ENCODE assay signal across 26 mouse cellular contexts in genomic region chr13:32926661-32927060, GRCm38 (mm10). TPM values are rescaled to one million over a fixed set of nuclear protein-coding genes. Genes with fewer than 3 reads are reported as not detected.
DNase-seq lines count a peak whose midpoint lies in the region; ATAC-seq and TF ChIP-seq lines count a peak whose summit lies in the region.
"Had no signal": no experiment of that assay in that cellular context is flagged by ENCODE, and none has a peak within 500 bp of the region (broad histone marks: within the 10 kb centered on the region; RNA-seq: fewer than 3 reads in every experiment).

No protein-coding gene starts in this region.

- no peak for ATAC-seq in heart, embryonic 12.5 days (ENCODE audit: insufficient number of reproducible peaks, low FRiP score)
- no peak for ATAC-seq in heart, embryonic 11.5 days (replicated peaks; ENCODE audit: insufficient number of reproducible peaks, low FRiP score, low TSS enrichment)
- no peak for ATAC-seq in kidney, embryonic 14.5 days (ENCODE audit: low FRiP score, low TSS enrichment)
- ATAC-seq in lung, postnatal 0 days = no peak
- ATAC-seq: forebrain, embryonic 16.5 days; intestine, embryonic 15.5 days; midbrain, embryonic 16.5 days had no signal

- intact Hi-C loops in gastrocnemius, adult 2 months (cut with DNase I) = no loop called here

- H3K9ac ChIP-seq in heart, embryonic 12.5 days = no peak overlapping the region
- no peak overlapping the region for H3K9ac ChIP-seq in heart, embryonic 11.5 days (ENCODE audit: low read depth, low read length)
- H3K9ac ChIP-seq in kidney, embryonic 14.5 days (ENCODE audit: low read depth, low read length) = no peak overlapping the region
- H3K9ac ChIP-seq in lung, postnatal 0 days (replicated peaks; ENCODE audit: low read depth) = no peak overlapping the region
- H3K9ac ChIP-seq: hindbrain, embryonic 15.5 days; intestine, embryonic 15.5 days had no signal

- H3K4me3 ChIP-seq in heart, embryonic 12.5 days = no peak overlapping the region
- no peak overlapping the region for H3K4me3 ChIP-seq in heart, embryonic 11.5 days (ENCODE audit: low read depth, low read length)
- no peak overlapping the region for H3K4me3 ChIP-seq in kidney, embryonic 14.5 days (ENCODE audit: low read length)
- no peak overlapping the region for H3K4me3 ChIP-seq in lung, postnatal 0 days (ENCODE audit: low read depth, low read length)
- no peak overlapping the region for H3K4me3 ChIP-seq in gastrocnemius, adult 2 months
- H3K4me3 ChIP-seq: hindbrain, embryonic 15.5 days; intestine, embryonic 15.5 days had no signal

- no peak for TF ChIP-seq CTCF in lung, postnatal 0 days (IDR thresholded peaks at IDR 0.05)
- TF ChIP-seq CTCF in gastrocnemius, adult 2 months (IDR thresholded peaks at IDR 0.05) = no peak

- peak overlapping the region; percentile 67 for H3K27ac ChIP-seq in heart, embryonic 12.5 days (ENCODE audit: poor library complexity, severe bottlenecking)
- H3K27ac ChIP-seq in heart, embryonic 11.5 days (ENCODE audit: low read depth, low read length) = no peak overlapping the region
- H3K27ac ChIP-seq in kidney, embryonic 14.5 days (ENCODE audit: low read depth, low read length) = peak overlapping the region; percentile 9; the same call in 1 of the 2 replicates
- peak overlapping the region; percentile 68 for H3K27ac ChIP-seq in lung, postnatal 0 days (ENCODE audit: low read length)
- no peak overlapping the region; the same call in 1 of the 2 replicates for H3K27ac ChIP-seq in gastrocnemius, adult 2 months
- H3K27ac ChIP-seq: hindbrain, embryonic 15.5 days; intestine, embryonic 15.5 days had no signal

- 36% methylated on average over 2 of the region's 2 CpGs for WGBS in heart, embryonic 12.5 days
- 45% methylated on average over 2 of the region's 2 CpGs for WGBS in heart, embryonic 11.5 days (ENCODE audit: insufficient replicate concordance)
- 89% methylated on average over 2 of the region's 2 CpGs for WGBS in kidney, embryonic 14.5 days
- WGBS in lung, postnatal 0 days = 51% methylated on average over 2 of the region's 2 CpGs

- H3K36me3 ChIP-seq in heart, embryonic 12.5 days = no peaks in the 10 kb centered on the region
- H3K36me3 ChIP-seq in heart, embryonic 11.5 days (ENCODE audit: control insufficient read depth, insufficient read depth, low read length) = no peaks in the 10 kb centered on the region
- no peaks in the 10 kb centered on the region for H3K36me3 ChIP-seq in kidney, embryonic 14.5 days (ENCODE audit: control insufficient read depth, insufficient read depth, low read length)
- no peaks in the 10 kb centered on the region for H3K36me3 ChIP-seq in lung, postnatal 0 days (ENCODE audit: insufficient read depth, low read length)
- H3K36me3 ChIP-seq: hindbrain, embryonic 15.5 days; intestine, embryonic 15.5 days had no signal

- no peak overlapping the region for H3K4me2 ChIP-seq in heart, embryonic 12.5 days
- no peak overlapping the region for H3K4me2 ChIP-seq in heart, embryonic 11.5 days
- H3K4me2 ChIP-seq in kidney, embryonic 14.5 days (replicated peaks; ENCODE audit: low read depth, low read length) = no peak overlapping the region
- no peak overlapping the region for H3K4me2 ChIP-seq in lung, postnatal 0 days (replicated peaks; ENCODE audit: low read depth, low read length)
- H3K4me2 ChIP-seq: hindbrain, embryonic 15.5 days; intestine, embryonic 15.5 days; liver, embryonic 11.5 days had no signal

- H3K4me1 ChIP-seq in heart, embryonic 12.5 days (replicated peaks) = peaks cover 36% of the 10 kb centered on the region
- peaks cover 24% of the 10 kb centered on the region for H3K4me1 ChIP-seq in heart, embryonic 11.5 days (ENCODE audit: control insufficient read depth, insufficient read depth, low read length)
- peaks cover 12% of the 10 kb centered on the region; the same call in 1 of the 2 replicates for H3K4me1 ChIP-seq in kidney, embryonic 14.5 days (ENCODE audit: control insufficient read depth, insufficient read depth, low read length)
- peaks cover 9% of the 10 kb centered on the region; the same call in 1 of the 2 replicates for H3K4me1 ChIP-seq in lung, postnatal 0 days (ENCODE audit: insufficient read depth, low read depth, low read length)
- H3K4me1 ChIP-seq: hindbrain, embryonic 15.5 days; intestine, embryonic 15.5 days had no signal

- DNase-seq in kidney, postnatal 36 days = no peak
- no peak for DNase-seq in lung, postnatal 0 days (ENCODE audit: low spot score)
- DNase-seq in lung, postnatal 4 days = no peak
- no peak for DNase-seq in gastrocnemius, adult 2 months
- DNase-seq: adrenal gland, postnatal 36 days; cerebellum, adult 11-12 months; cerebellum, postnatal 25 days; embryo, embryonic 11 days; lung, adult 2 months; right cerebral cortex, postnatal 14 days; thymus, postnatal 36 days had no signal

- no peaks in the 10 kb centered on the region for H3K9me3 ChIP-seq in heart, embryonic 12.5 days (replicated peaks)
- H3K9me3 ChIP-seq in heart, embryonic 11.5 days (replicated peaks; ENCODE audit: control insufficient read depth, low read length) = no peaks in the 10 kb centered on the region
- H3K9me3 ChIP-seq in kidney, embryonic 14.5 days (ENCODE audit: control insufficient read depth, low read length) = no peaks in the 10 kb centered on the region
- no peaks in the 10 kb centered on the region for H3K9me3 ChIP-seq in lung, postnatal 0 days (ENCODE audit: low read length)
- H3K9me3 ChIP-seq: hindbrain, embryonic 15.5 days; intestine, embryonic 15.5 days had no signal

- no peaks in the 10 kb centered on the region for H3K27me3 ChIP-seq in heart, embryonic 12.5 days (replicated peaks)
- no peaks in the 10 kb centered on the region for H3K27me3 ChIP-seq in heart, embryonic 11.5 days (ENCODE audit: control insufficient read depth, insufficient read depth, low read length)
- H3K27me3 ChIP-seq in kidney, embryonic 14.5 days (ENCODE audit: control insufficient read depth, insufficient read depth, low read length) = no peaks in the 10 kb centered on the region
- no peaks in the 10 kb centered on the region for H3K27me3 ChIP-seq in lung, postnatal 0 days (replicated peaks; ENCODE audit: insufficient read depth, low read length)
- H3K27me3 ChIP-seq: hindbrain, embryonic 15.5 days; intestine, embryonic 15.5 days had no signal

- TF ChIP-seq EP300 in lung, postnatal 0 days (IDR thresholded peaks at IDR 0.05) = peak; percentile 41; the same call in 1 of the 2 replicates

RNA-seq across cellular contexts. Expression of gene Serpinb1c, which starts 28.6 kb away (rescaled TPM):
- 0.26 TPM in 1 of 2 replicates, not detected in the other for polyA plus RNA-seq in heart, embryonic 12.5 days (2016; fragmentation: Nextera tagmentation; extraction: Ambion mirVana)
- 0.16 and 0.31 TPM in 2 replicates for polyA plus RNA-seq in heart, embryonic 11.5 days (2014; fragmentation: Nextera tagmentation; extraction: Ambion mirVana)
- polyA plus RNA-seq in kidney, embryonic 14.5 days (2014; fragmentation: Nextera tagmentation; extraction: Ambion mirVana) = not detected in 2 replicates
- polyA plus RNA-seq in lung, postnatal 0 days (2015; fragmentation: Nextera tagmentation; extraction: Ambion mirVana) = 0.07 and 0.11 TPM in 2 replicates
- 1 to 10 TPM; 1.6 to 2.3 TPM for total RNA-seq in gastrocnemius, adult 2 months (2021)
- total RNA-seq: adrenal gland, postnatal 36 days; neutrophil, adult 5-6 weeks had no signal
- polyA plus RNA-seq: embryonic facial prominence, embryonic 14.5 days; forebrain, embryonic 16.5 days; gonadal fat pad, adult 2 months; hindbrain, embryonic 15.5 days; intestine, embryonic 15.5 days; large intestine, adult 2 months; limb, embryonic 11.5 days; lung, adult 2 months; midbrain, embryonic 16.5 days; spleen, adult 2 months; stomach, embryonic 14.5 days had no signal

RNA-seq across cellular contexts. Expression of gene Serpinb6b, which starts 38.3 kb away (rescaled TPM):
- 15.1 and 16.9 TPM in 2 replicates for polyA plus RNA-seq in heart, embryonic 12.5 days (2016; fragmentation: Nextera tagmentation; extraction: Ambion mirVana)
- polyA plus RNA-seq in heart, embryonic 11.5 days (2014; fragmentation: Nextera tagmentation; extraction: Ambion mirVana) = 15.7 and 19.3 TPM in 2 replicates
- polyA plus RNA-seq in kidney, embryonic 14.5 days (2014; fragmentation: Nextera tagmentation; extraction: Ambion mirVana) = 1.9 and 2.2 TPM in 2 replicates
- 232 and 253 TPM in 2 replicates for polyA plus RNA-seq in lung, postnatal 0 days (2015; fragmentation: Nextera tagmentation; extraction: Ambion mirVana)
- total RNA-seq in gastrocnemius, adult 2 months (2021) = 1 to 10 TPM; 1.4 to 1.6 TPM

Comparison
In these comparisons a context has a peak if more than half of its experiments do, and no peak if none do; other contexts are left out.
1. H3K27ac ChIP-seq: peak in heart, embryonic 12.5 days (single experiment), kidney, embryonic 14.5 days (single experiment) and lung, postnatal 0 days (single experiment); none in heart, embryonic 11.5 days (single experiment) and gastrocnemius, adult 2 months (single experiment).
2. RNA of gene Serpinb6b, which starts 38.3 kb away (polyA plus RNA-seq): 232 to 253 TPM in lung, postnatal 0 days; 15.1 to 16.9 TPM in heart, embryonic 12.5 days, 15.7 to 19.3 TPM in heart, embryonic 11.5 days and 1.9 to 2.2 TPM in kidney, embryonic 14.5 days; every median in the first group is over 10 times any median in the second.